Mouse (Mus musculus): ENCODE data around the gene Gstz1.

GRCm38 (mm10) chr12:87102165-87102631 is 44.8 kb upstream of the Gstz1 start, which contains the start of gene Ngb:
- TF ChIP-seq CTCF (IDR thresholded peaks at IDR 0.05; ENCODE audit: control insufficient read depth, insufficient read depth, low read length) = no peak
- no peak for TF ChIP-seq POLR2A (IDR thresholded peaks at IDR 0.05; ENCODE audit: borderline replicate concordance, control insufficient read depth, low read depth, low read length)

Data from bone marrow, adult 2 months (tissue).